Mouse (Mus musculus) limb, embryonic 11.5 days (tissue): ENCODE results near the gene Hspa1b. TPM values are rescaled to one million over a fixed set of nuclear protein-coding genes. Genes with fewer than 3 reads are reported as not detected.

Experiments
- ATAC-seq: fragments of 200-750 bp; cut with Nextera tagmentation; 2 replicates; pipeline ENCODE4 v1.8.0; 2017; ENCODE audit warnings: low read depth; ENCODE audit not compliant: insufficient number of reproducible peaks, low FRiP score, low TSS enrichment
- DNase-seq: peaks from one replicate; pipeline ENCODE4 v3.0.0-alpha.2; 2015; ENCODE audit warnings: low spot score
- H3K27ac ChIP-seq: fragments of 300-500 bp; sonication (generic); replicated peaks from 2 replicates; pipeline ENCODE4 v1.5.1; 2014; ENCODE audit warnings: low read depth, mild to moderate bottlenecking, low read length
- H3K27me3 ChIP-seq: fragments of 300-500 bp; sonication (generic); 2 replicates; pipeline ENCODE4 v1.6.1; 2014; ENCODE audit warnings: mild to moderate bottlenecking, low read length, mixed read lengths; ENCODE audit not compliant: control insufficient read depth, insufficient read depth
- H3K36me3 ChIP-seq: fragments of 300-500 bp; sonication (generic); 2 replicates; pipeline ENCODE4 v1.6.1; 2014; ENCODE audit warnings: mild to moderate bottlenecking, low read length, moderate library complexity, mixed read lengths; ENCODE audit not compliant: control insufficient read depth, insufficient read depth
- H3K4me1 ChIP-seq: fragments of 300-500 bp; sonication (generic); 2 replicates; pipeline ENCODE4 v1.6.1; 2014; ENCODE audit warnings: low read length, mixed read lengths; ENCODE audit not compliant: control insufficient read depth, insufficient read depth
- H3K4me2 ChIP-seq: fragments of 300-500 bp; sonication (generic); 2 replicates; pipeline ENCODE4 v1.6.1; 2014; ENCODE audit warnings: low read depth, mild to moderate bottlenecking, moderate library complexity; ENCODE audit not compliant: severe bottlenecking
- H3K4me3 ChIP-seq: fragments of 300-500 bp; sonication (generic); 2 replicates; pipeline ENCODE4 v1.5.1; 2014; ENCODE audit warnings: low read depth, low read length
- H3K9ac ChIP-seq: fragments of 300-500 bp; sonication (generic); 2 replicates; pipeline ENCODE4 v1.6.1; 2014; ENCODE audit warnings: mild to moderate bottlenecking, low read length
- H3K9me3 ChIP-seq: fragments of 300-500 bp; sonication (generic); 2 replicates; pipeline ENCODE4 v1.6.1; 2016; ENCODE audit warnings: low read length; ENCODE audit not compliant: control insufficient read depth
- WGBS: fragments of 180-500 bp; shearing (Covaris S2); extraction: QIAGEN DNeasy Blood & Tissue Kit; methylation state at CpG from one replicate; pipeline ENCODE4 v1.1.7; 2014; 5-methylcytosine and 5-hydroxymethylcytosine counted together
- polyA plus RNA-seq: library from polyadenylated mRNA; unstranded; fragments of >200 nt; fragmentation: Nextera tagmentation; extraction: Ambion mirVana; gene quantifications from 2 replicates; pipeline ENCODE4 v1.2.1, GENCODE M21; 2014

Gene Hspa1b
- polyA plus RNA-seq, 1 experiment from 2014 or later, result 0.43 TPM

DNA sequence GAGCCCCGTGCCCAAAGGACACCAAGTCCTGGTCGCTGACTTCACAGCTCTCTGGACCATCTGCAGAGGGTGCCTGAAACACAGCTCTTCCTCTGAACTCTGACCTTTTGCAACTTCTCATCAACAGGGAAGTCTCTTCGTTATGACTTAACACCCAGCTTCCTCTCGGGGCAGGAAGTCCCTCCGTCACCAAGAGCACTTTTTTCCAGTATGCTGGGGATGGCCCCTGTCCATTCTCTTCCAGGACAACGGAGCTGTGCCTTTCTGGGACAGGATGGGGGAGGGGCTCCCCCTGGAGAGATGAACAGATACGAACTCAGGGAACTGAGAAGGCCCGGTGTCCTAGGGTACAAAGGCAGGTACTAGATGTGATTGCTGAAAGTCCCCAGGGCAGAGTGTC is 24.2 kb downstream of the Hspa1b start:
- DNase-seq (no peak), ATAC-seq (no peak)
- no peaks in the 10 kb centered on the region for H3K36me3 ChIP-seq
- WGBS, result 55% methylated on average over 8 of the region's 8 CpGs
- peaks cover 4% of the 10 kb centered on the region for H3K4me1 ChIP-seq
- H3K4me2 ChIP-seq, result no peak overlapping the region
- H3K9me3 ChIP-seq, result no peaks in the 10 kb centered on the region
- H3K27ac ChIP-seq, result no peak overlapping the region
- no peak overlapping the region for H3K4me3 ChIP-seq
- H3K27me3 ChIP-seq, result no peaks in the 10 kb centered on the region
- H3K9ac ChIP-seq, result no peak overlapping the region

DNA sequence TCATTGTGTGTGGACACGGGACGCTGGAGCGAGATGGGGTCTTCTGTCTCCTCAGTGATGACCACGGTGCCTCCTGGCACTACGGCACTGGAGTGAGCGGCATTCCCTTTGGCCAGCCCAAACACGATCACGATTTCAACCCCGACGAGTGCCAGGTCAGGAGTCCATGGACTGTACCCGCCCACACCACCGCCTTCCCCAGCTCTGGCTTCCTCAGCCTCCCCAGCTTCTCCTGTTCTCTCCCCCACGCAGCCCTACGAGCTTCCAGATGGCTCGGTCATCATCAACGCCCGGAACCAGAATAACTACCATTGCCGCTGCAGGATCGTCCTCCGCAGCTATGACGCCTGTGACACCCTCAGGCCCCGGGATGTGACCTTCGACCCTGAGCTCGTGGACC is 25.0 kb downstream of the Hspa1b start:
- ATAC-seq, result no peak
- H3K4me2 ChIP-seq, result no peak overlapping the region

DNA sequence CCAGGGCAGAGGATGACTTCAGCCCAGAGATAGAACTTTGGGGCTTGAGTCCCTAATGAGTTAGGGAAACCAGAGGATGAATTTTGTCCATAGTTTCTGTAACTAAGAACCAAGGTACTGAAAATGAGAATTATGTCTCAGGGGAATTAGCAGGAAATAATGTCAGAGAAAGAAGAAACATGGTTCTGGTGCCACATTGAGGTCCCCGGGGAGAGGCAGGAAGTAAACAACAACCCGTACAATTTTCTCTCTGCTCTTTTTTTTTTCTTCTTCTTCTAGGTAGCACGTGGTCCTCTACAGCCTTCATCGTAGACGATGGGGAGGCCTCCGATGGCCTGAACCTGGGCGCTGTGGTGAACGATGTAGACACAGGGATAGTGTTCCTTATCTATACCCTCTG is 26.8 kb downstream of the Hspa1b start:
- ATAC-seq (no peak), DNase-seq (no peak)
- Histone ChIP-seq H3K27me3 (no peaks in the 10 kb centered on the region), H3K36me3 (no peaks in the 10 kb centered on the region), H3K4me2 (peak overlapping the region; percentile 98), H3K9ac (peak overlapping the region; percentile 72; the same call in 1 of the 2 replicates), H3K4me3 (peak overlapping the region; percentile 76), H3K9me3 (no peaks in the 10 kb centered on the region), H3K4me1 (peaks cover 4% of the 10 kb centered on the region), H3K27ac (no peak overlapping the region)
- 94% methylated on average over 8 of the region's 8 CpGs for WGBS

More for the DNA sequence above, 25.0 kb downstream of the Hspa1b start:
- Histone ChIP-seq H3K36me3 (no peaks in the 10 kb centered on the region), H3K4me1 (peaks cover 4% of the 10 kb centered on the region), H3K27me3 (no peaks in the 10 kb centered on the region), H3K4me3 (no peak overlapping the region), H3K9ac (no peak overlapping the region), H3K27ac (no peak overlapping the region), H3K9me3 (no peaks in the 10 kb centered on the region)
- DNase-seq, result no peak
- 77% methylated on average over 22 of the region's 24 CpGs for WGBS

DNA sequence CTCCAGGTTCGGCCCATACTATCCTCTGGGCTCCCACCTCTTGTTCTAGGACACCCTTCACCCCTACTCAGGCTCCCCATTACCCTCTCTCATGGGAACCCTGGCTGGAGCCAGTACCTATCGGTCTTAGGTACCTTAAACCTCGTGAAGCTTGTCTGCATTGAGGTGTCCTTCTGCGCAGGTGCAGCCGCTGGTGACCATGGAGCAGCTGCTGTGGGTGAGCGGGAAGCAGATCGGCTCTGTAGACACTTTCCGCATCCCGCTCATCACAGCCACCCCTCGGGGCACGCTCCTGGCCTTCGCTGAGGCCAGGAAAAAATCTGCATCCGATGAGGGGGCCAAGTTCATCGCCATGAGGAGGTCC is 27.3 kb downstream of the Hspa1b start:
- Histone ChIP-seq H3K36me3 (no peaks in the 10 kb centered on the region), H3K27ac (no peak overlapping the region), H3K27me3 (no peaks in the 10 kb centered on the region), H3K9ac (peak overlapping the region; percentile 72), H3K4me2 (peak overlapping the region; percentile 98), H3K4me1 (peaks cover 4% of the 10 kb centered on the region), H3K9me3 (no peaks in the 10 kb centered on the region), H3K4me3 (peak overlapping the region; percentile 76)
- DNase-seq (no peak), ATAC-seq (no peak)
- 10% methylated on average over 14 of the region's 14 CpGs for WGBS

DNA sequence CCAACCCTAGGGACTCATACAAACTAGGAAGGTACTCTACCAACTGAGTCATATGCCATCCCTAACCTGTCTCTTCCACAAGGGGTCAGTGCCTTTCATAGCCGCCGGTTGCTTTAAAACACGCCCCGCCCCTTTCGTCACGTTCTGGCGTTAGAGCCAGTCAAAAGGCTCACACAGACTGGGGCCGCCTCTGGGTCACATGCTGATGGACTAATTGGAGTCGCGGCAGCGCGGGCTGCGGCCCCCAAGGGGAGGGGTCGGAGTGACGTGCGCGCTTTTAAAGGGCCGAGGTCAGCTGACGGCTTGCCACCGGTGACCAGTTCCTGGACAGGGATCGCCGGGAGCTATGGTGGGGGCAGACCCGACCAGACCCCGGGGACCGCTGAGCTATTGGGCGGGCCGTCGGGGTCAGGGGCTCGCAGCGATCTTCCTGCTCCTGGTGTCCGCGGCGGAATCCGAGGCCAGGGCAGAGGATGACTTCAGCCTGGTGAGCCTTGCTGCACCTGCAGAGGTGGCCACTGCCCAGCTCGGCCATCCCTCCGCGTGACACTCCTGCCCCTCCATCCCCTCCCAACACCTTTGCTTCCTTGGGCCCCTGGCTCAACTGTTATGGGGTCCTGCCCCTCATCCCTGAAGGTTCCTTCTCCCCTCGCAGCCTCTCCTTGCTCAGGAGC is 27.8 kb downstream of the Hspa1b start, which contains the start of gene Neu1:
Gene Neu1, plus strand, starts transcription at position 193 of the 674 bp plus-strand sequence.
- ATAC-seq, result peak; percentile 95
- no peaks in the 10 kb centered on the region for H3K36me3 ChIP-seq
- peak within 1 kb of the TSS; percentile 98 for H3K4me2 ChIP-seq
- H3K27ac ChIP-seq, result no peak within 1 kb of the TSS
- H3K4me1 ChIP-seq, result peaks cover 4% of the 10 kb centered on the region
- peak within 1 kb of the TSS; percentile 72 for H3K9ac ChIP-seq
- WGBS, result under 1% methylated on average over 38 of the region's 38 CpGs
- no peaks in the 10 kb centered on the region for H3K27me3 ChIP-seq
- H3K9me3 ChIP-seq, result no peaks in the 10 kb centered on the region
- peak within 1 kb of the TSS; percentile 76 for H3K4me3 ChIP-seq
- DNase-seq, result peak; percentile 97

DNA sequence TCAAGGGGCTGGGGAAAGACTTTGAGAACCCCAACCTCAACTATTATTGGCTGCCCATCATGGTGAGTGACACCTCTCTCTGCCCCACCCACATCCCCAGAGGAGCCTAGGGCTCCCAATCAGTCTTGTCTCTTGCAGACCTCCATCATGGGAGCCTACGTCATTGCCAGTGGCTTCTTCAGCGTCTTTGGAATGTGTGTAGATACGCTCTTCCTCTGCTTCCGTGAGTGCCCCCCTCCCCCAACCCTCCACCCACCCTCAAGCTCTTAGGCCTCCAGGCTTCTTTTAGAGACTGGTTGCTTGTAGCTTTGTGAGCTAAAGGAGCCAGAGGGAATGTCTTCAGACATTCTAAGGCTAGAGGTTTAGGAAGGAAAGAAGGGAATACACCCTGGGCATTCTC is 30.2 kb downstream of the Hspa1b start:
- no peak overlapping the region for H3K27ac ChIP-seq
- no peak for DNase-seq
- no peaks in the 10 kb centered on the region for H3K9me3 ChIP-seq
- H3K4me1 ChIP-seq, result peaks cover 4% of the 10 kb centered on the region
- WGBS, result 80% methylated on average over 4 of the region's 4 CpGs
- H3K4me3 ChIP-seq, result no peak overlapping the region
- no peak for ATAC-seq
- no peaks in the 10 kb centered on the region for H3K36me3 ChIP-seq
- no peaks in the 10 kb centered on the region for H3K27me3 ChIP-seq
- no peak overlapping the region for H3K9ac ChIP-seq
- H3K4me2 ChIP-seq, result no peak overlapping the region

DNA sequence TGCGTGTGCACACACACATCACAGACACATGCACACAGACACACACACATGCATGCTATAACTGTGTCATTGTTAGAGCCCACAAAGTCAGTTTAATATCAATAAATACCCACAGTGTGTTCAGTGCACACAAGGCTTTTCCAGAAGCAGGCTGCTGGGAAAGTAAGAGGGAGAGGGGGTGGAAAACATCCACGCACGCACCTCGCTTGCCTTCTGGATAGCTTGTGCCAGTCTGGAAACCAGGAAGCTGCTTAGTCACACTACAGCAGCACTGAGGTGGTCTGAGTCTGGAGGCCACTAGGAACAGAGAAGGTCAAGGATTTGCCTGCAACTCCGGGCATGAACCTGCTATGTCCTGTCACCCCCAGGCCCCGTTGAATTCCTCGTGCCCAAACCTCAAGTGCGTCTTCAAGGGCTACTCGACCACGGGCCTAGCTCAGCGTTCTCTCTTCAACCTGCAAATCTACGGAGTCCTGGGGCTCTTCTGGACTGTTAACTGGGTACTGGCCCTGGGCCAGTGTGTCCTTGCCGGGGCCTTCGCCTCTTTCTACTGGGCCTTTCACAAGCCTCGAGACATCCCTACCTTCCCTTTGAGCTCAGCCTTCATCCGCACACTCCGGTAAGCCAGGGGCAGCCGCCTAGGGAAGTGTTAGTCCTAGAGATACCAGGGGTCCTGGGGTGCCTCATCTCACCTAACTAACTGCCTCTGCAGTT is 31.6 kb downstream of the Hspa1b start:
- no peak for ATAC-seq
- Histone ChIP-seq H3K9me3 (no peaks in the 10 kb centered on the region), H3K4me3 (no peak overlapping the region), H3K4me1 (peaks cover 4% of the 10 kb centered on the region), H3K27me3 (no peaks in the 10 kb centered on the region), H3K27ac (no peak overlapping the region), H3K36me3 (no peaks in the 10 kb centered on the region), H3K4me2 (no peak overlapping the region), H3K9ac (no peak overlapping the region)
- DNase-seq, result no peak
- 86% methylated on average over 18 of the region's 18 CpGs for WGBS

DNA sequence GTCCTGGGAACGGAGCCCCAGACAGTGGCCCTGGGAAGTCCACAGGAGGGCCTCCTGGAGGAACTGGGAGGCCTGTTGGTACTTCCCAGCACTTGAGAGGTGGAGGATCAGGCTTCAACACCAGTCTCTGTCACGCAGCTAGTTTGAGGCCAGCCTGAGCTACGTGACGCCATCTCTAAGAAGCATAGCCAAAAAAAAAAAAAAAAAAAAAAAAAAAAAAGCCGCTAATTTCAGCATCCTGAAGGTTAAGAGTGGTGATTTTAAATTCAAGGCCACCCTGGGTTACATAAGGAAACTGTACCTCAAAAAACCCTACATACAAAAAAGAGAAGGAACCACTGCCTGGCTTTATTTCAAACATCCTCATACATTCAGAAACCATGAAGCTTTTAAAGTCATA is 34.8 kb downstream of the Hspa1b start:
- WGBS, result 79% methylated on average over 5 of the region's 5 CpGs
- H3K9ac ChIP-seq, result no peak overlapping the region
- no peaks in the 10 kb centered on the region for H3K9me3 ChIP-seq
- no peak overlapping the region for H3K4me3 ChIP-seq
- H3K4me2 ChIP-seq, result no peak overlapping the region
- H3K36me3 ChIP-seq, result no peaks in the 10 kb centered on the region
- H3K4me1 ChIP-seq, result no peaks in the 10 kb centered on the region
- no peaks in the 10 kb centered on the region for H3K27me3 ChIP-seq
- ATAC-seq (no peak), DNase-seq (no peak)
- no peak overlapping the region for H3K27ac ChIP-seq
